Mouse (Mus musculus) gastrocnemius, adult 8-10 months (tissue): ENCODE results near the gene Atp11a. TPM values are rescaled to one million over a fixed set of nuclear protein-coding genes. Genes with fewer than 3 reads are reported as not detected.

Experiments used
- DNase-seq, 2 experiments: peaks; one replicate each; pipeline ENCODE4 v3.0.0; 2022; ENCODE audit warnings: low spot score in 2 of 2
- total RNA-seq, 4 experiments: library from RNA; stranded (reverse); gene quantifications; 2 replicates each; pipeline ENCODE4 v1.2.4; 2022

The Atp11a gene
- total RNA-seq, 4 experiments from 2014 or later, result 22.9 to 33.6 (median 27.0) TPM

DNA sequence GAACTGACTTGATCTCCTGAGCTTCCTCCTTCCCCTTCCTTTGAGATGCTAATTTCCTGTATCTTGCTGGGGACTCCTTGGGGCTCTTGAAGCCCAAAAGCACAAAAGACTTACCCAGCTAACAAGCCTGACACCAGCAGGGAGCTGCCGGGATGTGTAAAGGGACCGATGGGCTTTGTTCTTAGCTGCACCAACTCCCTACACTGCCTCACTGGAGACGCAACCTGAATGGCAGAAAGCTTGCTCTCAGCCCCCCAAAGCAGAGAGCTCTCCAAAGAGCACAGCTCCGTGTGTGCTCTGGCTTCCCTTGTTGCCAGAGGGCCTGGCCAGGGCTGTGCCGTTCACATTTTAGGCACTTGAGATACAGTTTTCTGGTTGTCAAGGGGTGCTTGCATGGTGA lies 114.6 kb downstream of the Atp11a start:
- no peak for DNase-seq

DNA sequence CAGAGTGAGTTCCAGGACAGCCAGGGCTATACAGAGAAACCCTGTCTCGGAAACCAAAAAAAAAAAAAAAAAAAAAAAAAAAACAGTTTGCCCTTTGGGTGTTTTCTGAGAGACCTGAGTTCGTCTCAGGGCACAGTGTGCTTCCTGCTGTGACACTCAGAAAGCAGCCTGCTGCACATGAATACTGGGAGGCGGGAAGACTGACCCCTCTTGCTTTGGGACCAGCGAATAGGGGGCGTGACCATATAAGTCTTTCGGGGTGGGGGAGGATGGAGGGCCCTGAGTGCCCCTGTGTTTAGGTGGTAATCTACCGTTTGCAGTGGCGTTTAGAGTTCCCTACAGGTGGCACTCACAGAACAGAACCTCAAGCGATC lies 116.2 kb downstream of the Atp11a start:
- no peak for DNase-seq

GRCm38 (mm10) chr8:12873357-12874046 lies 116.7 kb downstream of the Atp11a start, which contains the start of gene Mcf2l:
Mcf2l (plus strand) TSS chr8:12873806.
- DNase-seq, result no peak

GRCm38 (mm10) chr8:12874194-12874791 lies 117.5 kb downstream of the Atp11a start:
- DNase-seq, result no peak

GRCm38 (mm10) chr8:12874971-12875370 lies 118.2 kb downstream of the Atp11a start:
- DNase-seq, result no peak

DNA sequence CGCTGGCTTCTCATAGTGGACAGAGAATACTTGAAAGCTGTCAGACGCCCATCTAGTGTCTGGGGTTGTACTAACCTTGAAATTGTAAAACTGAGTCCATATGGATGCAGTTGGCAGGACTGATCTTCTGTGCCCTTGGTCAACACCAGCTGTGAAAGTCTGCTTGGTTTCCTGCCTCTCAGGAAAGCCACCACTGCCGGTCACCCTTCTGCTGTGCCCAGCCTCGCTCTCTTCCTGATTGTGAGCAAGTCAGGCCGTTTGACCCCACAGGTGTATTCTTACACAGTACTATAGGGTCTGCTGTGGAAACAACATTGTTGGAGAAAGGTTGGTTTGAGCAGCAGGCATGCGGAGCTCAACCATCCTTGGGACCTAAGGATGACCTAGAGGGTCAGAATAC lies 120.3 kb downstream of the Atp11a start:
- no peak for DNase-seq

DNA sequence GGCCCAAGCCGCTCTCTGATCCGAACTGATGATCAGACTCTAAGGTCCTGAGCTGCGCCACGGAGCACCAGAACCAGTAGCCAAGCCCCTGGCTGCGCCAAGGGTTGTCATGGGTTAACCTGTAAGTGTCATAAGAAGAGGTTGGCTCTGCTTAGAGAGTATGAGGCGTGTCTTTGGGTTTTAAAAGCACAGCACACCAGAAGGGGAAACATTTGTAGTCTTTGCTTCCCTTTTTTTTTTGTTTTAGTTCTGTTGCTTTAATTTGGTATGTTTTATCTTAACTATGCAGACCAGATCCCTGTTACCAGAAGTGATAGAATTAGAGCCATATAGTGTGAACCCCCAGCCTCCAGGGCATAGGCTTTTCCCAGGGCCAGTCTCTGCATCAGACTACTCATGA lies 123.3 kb downstream of the Atp11a start:
- DNase-seq, result no peak

DNA sequence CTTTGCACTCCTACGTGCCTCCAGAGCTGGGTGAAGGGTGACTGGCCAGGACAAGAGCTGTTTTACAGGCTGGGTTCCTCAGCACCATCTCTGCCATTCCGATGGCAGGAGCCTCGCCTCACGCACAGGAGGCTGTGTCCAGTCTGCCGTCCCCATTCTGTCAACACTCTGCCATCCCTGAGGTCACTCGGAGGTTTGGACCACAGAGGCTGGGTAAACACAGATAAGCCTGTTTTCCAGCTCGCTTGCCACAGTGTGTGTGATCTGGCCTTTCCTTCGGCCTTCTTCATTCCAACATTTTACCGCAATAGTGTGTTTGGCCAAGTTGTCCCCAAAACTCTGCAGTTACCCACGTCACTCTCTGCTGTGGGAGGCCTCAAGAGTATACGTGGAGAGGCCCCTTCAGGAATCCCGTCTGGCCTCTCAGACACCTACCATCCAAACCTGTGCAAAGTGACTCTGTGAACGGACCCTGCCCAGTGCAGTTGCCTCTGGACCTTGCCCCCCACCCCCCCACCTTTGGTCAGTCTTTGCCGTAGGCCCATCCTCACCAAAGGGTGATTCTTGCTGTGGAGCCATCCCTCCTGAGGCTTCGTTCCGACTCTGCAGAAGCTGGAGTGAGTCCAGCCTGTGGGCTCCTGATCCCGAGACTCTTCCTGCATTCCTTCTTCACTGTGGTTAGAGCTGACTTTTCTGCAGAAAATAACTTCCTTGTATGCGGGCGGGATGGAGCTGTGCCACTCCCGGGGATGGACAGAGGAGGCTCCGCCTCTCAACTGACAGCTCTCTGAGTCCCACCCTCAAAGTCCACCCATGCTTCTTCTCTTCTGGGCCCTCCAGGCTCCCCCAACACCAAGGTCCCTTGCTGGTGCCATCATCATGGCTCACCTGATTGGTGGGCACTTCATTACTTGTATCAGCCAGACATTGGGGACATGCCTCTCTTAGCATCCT lies 126.5 kb downstream of the Atp11a start:
- no peak for DNase-seq

- no peak for DNase-seq
Observed at GRCm38 (mm10) chr8:12887772-12888435, 131.1 kb downstream of the Atp11a start.

- DNase-seq, result no peak
Observed at GRCm38 (mm10) chr8:12889046-12889598, 132.3 kb downstream of the Atp11a start.

- no peak for DNase-seq
Observed at GRCm38 (mm10) chr8:12892882-12893446, 136.2 kb downstream of the Atp11a start.

DNA sequence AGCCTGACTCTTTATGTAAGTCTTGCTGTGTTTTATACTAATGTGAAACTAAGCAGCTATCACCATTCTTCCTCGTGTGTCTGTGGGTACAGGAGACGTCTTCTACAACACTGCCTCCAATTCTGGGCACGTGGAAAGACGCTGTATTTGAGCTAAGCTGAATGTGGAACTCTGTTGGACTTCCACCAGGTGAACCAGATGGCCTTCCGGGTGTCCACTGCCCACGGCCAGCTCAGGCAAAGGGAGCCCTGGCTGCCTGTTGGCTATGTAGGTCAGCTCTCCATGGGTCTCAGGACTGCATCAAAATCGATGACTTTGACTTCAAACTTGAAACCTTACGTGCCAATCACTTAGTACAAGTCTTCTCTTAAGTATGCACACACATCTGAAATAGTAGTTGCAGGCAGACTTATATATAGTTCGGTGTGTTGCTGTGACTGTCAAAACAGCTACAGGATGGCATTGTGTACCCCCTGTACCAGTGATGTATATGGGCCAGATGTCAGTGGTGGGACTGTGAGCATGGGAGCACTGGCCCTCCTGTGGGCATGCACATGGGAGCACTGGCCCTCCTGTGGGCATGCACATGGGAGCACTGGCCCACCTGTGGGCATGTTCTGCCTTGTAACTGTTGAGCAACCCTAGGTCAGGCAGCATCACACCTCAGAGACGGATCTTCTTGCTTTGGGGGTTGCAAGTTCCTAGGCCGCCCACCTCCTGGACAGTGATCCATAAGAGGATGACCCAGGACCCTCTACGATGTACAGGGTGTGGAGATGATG lies 137.2 kb downstream of the Atp11a start:
- no peak for DNase-seq

- DNase-seq, result no peak
Observed at GRCm38 (mm10) chr8:12894783-12895534, 138.1 kb downstream of the Atp11a start.

DNA sequence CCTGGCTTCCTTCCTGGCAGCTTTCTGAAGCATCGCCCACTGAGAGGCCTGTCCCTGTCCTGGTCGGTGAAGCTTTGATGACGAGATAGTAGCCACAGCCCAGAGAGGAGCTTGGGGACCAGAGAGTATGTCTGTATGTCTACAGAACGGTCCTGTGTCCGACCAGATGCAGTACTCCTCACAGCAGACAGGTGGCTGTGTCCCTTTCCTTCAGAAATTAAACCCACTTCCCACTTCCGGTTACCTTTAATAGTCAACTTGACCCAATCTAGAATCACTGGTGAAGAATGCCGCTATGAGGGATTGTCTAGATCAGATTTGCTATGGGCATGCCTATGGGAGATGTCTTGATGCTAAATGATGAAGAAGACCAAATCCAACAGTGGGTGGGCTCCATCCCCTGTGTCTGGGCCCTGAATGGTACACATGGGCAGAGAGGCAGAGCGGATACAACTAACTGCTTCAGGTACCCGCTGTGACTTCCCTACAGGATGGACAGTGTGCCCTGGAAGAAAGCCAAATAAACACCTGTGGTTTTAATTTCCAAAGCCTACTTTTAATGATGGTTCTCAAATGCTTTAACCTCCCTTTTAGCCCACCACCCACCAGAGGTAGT lies 138.8 kb downstream of the Atp11a start:
- DNase-seq, result no peak

GRCm38 (mm10) chr8:12896494-12897373 lies 139.9 kb downstream of the Atp11a start:
- DNase-seq, result no peak

- DNase-seq, result no peak
Observed at GRCm38 (mm10) chr8:12897815-12898214, 141.0 kb downstream of the Atp11a start.

GRCm38 (mm10) chr8:12903790-12904415 lies 147.1 kb downstream of the Atp11a start:
- no peak for DNase-seq
